ENCODE assay signal across 21 mouse cellular contexts in the genomic region with DNA sequence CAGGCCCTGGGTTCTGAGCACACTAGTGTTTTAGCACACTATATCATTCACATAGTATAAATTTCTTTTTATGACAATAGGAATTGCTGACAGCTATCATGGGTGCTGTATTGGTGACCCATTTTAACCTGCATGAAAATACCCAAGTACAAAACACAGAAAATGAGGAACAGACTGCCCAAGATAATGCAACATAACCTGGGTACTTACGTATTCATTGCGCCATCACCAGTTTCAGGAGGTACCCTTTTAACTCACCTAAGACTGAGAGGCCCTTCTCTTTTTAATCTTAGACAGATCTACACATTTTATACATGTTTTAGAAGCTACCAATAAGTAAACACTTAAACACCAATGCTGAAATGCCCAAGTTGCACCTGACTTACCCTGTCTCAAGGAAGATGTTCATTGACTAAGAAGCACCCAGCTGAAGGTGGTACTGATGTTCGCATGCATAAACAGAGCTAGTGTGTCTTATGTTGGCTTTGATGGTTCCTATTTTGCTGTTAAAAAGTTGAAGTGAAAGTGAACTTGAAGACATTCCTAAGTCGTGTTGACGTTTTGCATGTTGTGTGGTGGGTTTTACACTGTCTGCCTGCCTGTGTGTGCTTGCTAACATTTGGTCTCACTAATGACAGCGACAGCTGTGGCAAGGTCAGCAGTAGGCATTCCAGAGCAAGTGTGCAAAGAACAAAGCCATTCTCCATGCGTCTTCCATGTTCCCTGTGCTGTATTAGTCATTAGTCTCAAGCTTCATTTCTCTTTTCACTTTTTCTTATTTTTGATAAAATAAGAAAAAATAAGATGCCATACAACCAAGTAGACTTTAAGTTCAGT.
DNase-seq lines count a peak whose midpoint lies in the region; ATAC-seq and TF ChIP-seq lines count a peak whose summit lies in the region.
"Had no signal": no experiment of that assay in that cellular context is flagged by ENCODE, and none has a peak within 500 bp of the region (broad histone marks: within the 10 kb centered on the region; RNA-seq: fewer than 3 reads in every experiment).

No protein-coding gene starts in this region.

- ATAC-seq in monocyte, adult 5-6 weeks (replicated peaks; ENCODE audit: insufficient number of reproducible peaks, low FRiP score, low TSS enrichment, poor library complexity, severe bottlenecking): peak; percentile 49

- no peak for TF ChIP-seq POLR2A in heart, adult 2 months (IDR thresholded peaks at IDR 0.05; ENCODE audit: insufficient read depth, low read depth, low read length)
- no peak for TF ChIP-seq POLR2A in bone marrow macrophage, adult 2 months (IDR thresholded peaks at IDR 0.05; ENCODE audit: borderline replicate concordance, low read depth, low read length)
- no peak for TF ChIP-seq POLR2A in thymus, adult 2 months (IDR thresholded peaks at IDR 0.05; ENCODE audit: control insufficient read depth, extremely low read depth, insufficient read depth, low read length, poor library complexity)

- H3K79me2 ChIP-seq in heart, adult 2 months (replicated peaks; ENCODE audit: control insufficient read depth, insufficient read depth, low read length): peaks cover 2% of the 10 kb centered on the region; the same call in 1 of the 2 replicates

- H3K9ac ChIP-seq in heart, adult 2 months (ENCODE audit: low read depth, low read length): no peak overlapping the region
- H3K9ac ChIP-seq: midbrain, embryonic 12.5 days; neural tube, embryonic 13.5 days had no signal

- no peak for DNase-seq in heart, adult 2 months
- DNase-seq in heart, embryonic 10.5 days (ENCODE audit: low spot score): no peak
- DNase-seq in A20 (ENCODE audit: low read depth, low spot score): peak; percentile 78
- DNase-seq in thymus, adult 2 months: no peak
- no peak for DNase-seq in cerebellum, adult 9-10 months
- DNase-seq: adrenal gland, adult 2 months; cerebellum, postnatal 10 days; gastrocnemius, postnatal 10 days; heart, postnatal 10 days; kidney, adult 2 months; kidney, postnatal 10 days; layer of hippocampus, postnatal 36 days; liver; lung, postnatal 14 days; right cerebral cortex, postnatal 14 days; thymus, postnatal 14 days had no signal

- peaks cover 8% of the 10 kb centered on the region for H3K4me1 ChIP-seq in heart, adult 2 months (ENCODE audit: control insufficient read depth, insufficient read depth, low read length)
- peaks cover 28% of the 10 kb centered on the region; the same call in 1 of the 2 replicates for H3K4me1 ChIP-seq in heart, embryonic 10.5 days
- peaks cover 26% of the 10 kb centered on the region for H3K4me1 ChIP-seq in bone marrow macrophage, adult 2 months (ENCODE audit: control insufficient read depth, insufficient read depth, low read length)
- no peaks in the 10 kb centered on the region for H3K4me1 ChIP-seq in thymus, adult 2 months (replicated peaks; ENCODE audit: control insufficient read depth, insufficient read depth, low read length)
- H3K4me1 ChIP-seq: midbrain, embryonic 12.5 days had no signal

- 84% methylated on average over 7 of the region's 7 CpGs for WGBS in heart, adult 2 months
- 88% methylated on average over 7 of the region's 7 CpGs for WGBS in heart, embryonic 10.5 days
- WGBS in thymus, adult 2 months: 88% methylated on average over 7 of the region's 7 CpGs

- no peak overlapping the region for H3K4me3 ChIP-seq in heart, adult 2 months
- H3K4me3 ChIP-seq in heart, embryonic 10.5 days: no peak overlapping the region
- no peak overlapping the region for H3K4me3 ChIP-seq in bone marrow macrophage, adult 2 months (ENCODE audit: insufficient read depth, low read length)
- H3K4me3 ChIP-seq in thymus, adult 2 months (ENCODE audit: control insufficient read depth, insufficient read depth, low read length): no peak overlapping the region
- H3K4me3 ChIP-seq: layer of hippocampus, adult 2 months; midbrain, embryonic 12.5 days; neural tube, embryonic 13.5 days had no signal

- H3K9me3 ChIP-seq in heart, embryonic 10.5 days: no peaks in the 10 kb centered on the region
- H3K9me3 ChIP-seq: midbrain, embryonic 12.5 days; neural tube, embryonic 13.5 days had no signal

- no peak for TF ChIP-seq CTCF in heart, adult 2 months (IDR thresholded peaks at IDR 0.05)
- TF ChIP-seq CTCF in bone marrow macrophage, adult 2 months (IDR thresholded peaks at IDR 0.05; ENCODE audit: low read depth, low read length): no peak
- TF ChIP-seq CTCF in thymus, adult 2 months (IDR thresholded peaks at IDR 0.05; ENCODE audit: borderline replicate concordance, control insufficient read depth, extremely low read depth, insufficient read depth, low read length, poor library complexity): no peak

- peaks cover 15% of the 10 kb centered on the region for H3K36me3 ChIP-seq in heart, adult 2 months (ENCODE audit: control insufficient read depth, insufficient read depth, low read length)
- 0 out of 2 replicates have a peak, but pooled peaks cover 8% of the 10 kb centered on the region for H3K36me3 ChIP-seq in heart, embryonic 10.5 days
- 0 out of 2 replicates have a peak, but pooled peaks cover 4% of the 10 kb centered on the region for H3K36me3 ChIP-seq in thymus, adult 2 months (ENCODE audit: control insufficient read depth, insufficient read depth, low read length)

- intact Hi-C loops in heart, adult 2 months (cut with DNase I): no loop called here

- H3K27ac ChIP-seq in heart, adult 2 months: peak overlapping the region; percentile 6; the same call in 1 of the 2 replicates
- no peak overlapping the region for H3K27ac ChIP-seq in heart, embryonic 10.5 days
- peak overlapping the region; percentile 49 for H3K27ac ChIP-seq in bone marrow macrophage, adult 2 months (ENCODE audit: insufficient read depth, low read depth, low read length)
- H3K27ac ChIP-seq in thymus, adult 2 months (ENCODE audit: control insufficient read depth, insufficient read depth, low read length): no peak overlapping the region
- H3K27ac ChIP-seq: layer of hippocampus, adult 2 months; midbrain, embryonic 12.5 days; neural tube, embryonic 13.5 days had no signal

- H3K27me3 ChIP-seq in heart, adult 2 months (ENCODE audit: control insufficient read depth, insufficient read depth, low read length): no peaks in the 10 kb centered on the region
- no peaks in the 10 kb centered on the region for H3K27me3 ChIP-seq in heart, embryonic 10.5 days (ENCODE audit: insufficient read depth, poor library complexity, severe bottlenecking)
- no peaks in the 10 kb centered on the region for H3K27me3 ChIP-seq in thymus, adult 2 months (ENCODE audit: control insufficient read depth, insufficient read depth, low read length)
- H3K27me3 ChIP-seq: midbrain, embryonic 12.5 days; neural tube, embryonic 13.5 days had no signal

- no peak for TF ChIP-seq EP300 in heart, adult 2 months (IDR thresholded peaks at IDR 0.05; ENCODE audit: insufficient read depth, low read depth, low read length)

Comparison
In these comparisons a context has a peak if more than half of its experiments do, and no peak if none do; other contexts are left out.
1. H3K27ac ChIP-seq: peak in heart, adult 2 months (single experiment) and bone marrow macrophage, adult 2 months (single experiment); none in heart, embryonic 10.5 days (single experiment) and thymus, adult 2 months (single experiment).